Mouse (Mus musculus): ENCODE results near the gene Gripap1.
"Not testable (repeated sequence)": the region's sequence is repeated elsewhere in the genome, so short reads cannot be mapped to it uniquely, and the experiment has no call there.

The Gripap1 gene

DNA sequence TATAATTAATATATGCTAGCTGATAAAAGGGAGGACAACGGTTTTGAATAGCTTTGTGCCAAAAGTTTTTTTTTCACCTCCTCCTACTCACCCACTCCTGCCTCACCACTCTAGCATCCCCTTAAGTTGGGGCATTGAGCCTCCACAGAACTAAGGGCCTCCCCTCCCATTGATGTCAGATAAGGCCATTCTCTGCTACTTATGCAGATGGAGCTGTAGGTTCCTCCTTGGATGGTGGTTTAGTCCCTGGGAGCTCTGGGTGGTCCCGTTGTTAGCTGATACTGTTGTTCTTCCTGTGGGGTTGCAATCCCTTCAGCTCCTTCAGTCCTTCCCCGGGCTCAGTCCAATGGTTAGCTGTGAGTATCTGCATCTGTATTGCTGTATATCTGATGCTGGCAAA lies 10.3 kb upstream of the Gripap1 start:
- DNase-seq = no peak

DNA sequence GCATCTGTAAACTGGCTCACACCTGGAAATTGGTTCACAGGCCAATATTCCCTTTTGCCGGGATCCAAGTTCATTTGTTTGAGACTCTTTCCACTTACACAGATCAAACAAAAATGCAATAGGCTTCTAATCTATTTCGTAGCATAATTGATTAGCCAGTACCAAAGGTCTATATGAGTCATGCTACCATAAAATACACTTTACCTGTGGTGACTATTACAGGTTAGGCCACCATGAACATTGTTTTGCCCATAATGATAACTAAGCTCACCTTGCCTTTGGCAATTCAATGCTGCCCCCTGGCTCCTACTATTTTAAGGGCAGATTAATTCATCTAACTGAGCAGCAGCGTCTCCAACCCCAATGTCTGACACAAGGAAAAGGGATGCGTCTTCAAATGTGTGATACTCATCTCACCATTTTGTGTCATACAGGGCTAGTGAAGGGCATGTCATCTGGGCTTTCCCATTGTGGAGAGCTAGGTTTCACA lies 6.9 kb upstream of the Gripap1 start:
- no peak for DNase-seq

DNA sequence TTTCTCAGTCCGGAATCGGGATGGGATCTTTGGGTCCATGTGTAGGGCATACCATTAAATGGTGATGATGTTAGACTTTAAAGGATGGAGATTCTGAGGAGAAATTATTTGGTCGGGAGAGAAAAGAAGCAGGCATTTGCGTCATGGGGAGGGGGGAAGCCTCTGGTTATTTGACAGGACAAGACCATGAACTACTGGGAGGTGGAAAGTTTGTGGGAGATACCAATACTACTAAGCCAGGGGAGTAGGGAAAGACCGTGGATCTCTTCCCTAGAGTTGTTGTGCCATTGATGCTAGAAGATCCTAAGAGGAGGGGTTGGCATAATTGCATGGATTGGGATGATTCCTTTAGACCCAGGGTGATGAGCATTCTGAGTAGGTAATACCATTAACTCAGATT lies 744 bp downstream of the Gripap1 start:
- no peak for DNase-seq

DNA sequence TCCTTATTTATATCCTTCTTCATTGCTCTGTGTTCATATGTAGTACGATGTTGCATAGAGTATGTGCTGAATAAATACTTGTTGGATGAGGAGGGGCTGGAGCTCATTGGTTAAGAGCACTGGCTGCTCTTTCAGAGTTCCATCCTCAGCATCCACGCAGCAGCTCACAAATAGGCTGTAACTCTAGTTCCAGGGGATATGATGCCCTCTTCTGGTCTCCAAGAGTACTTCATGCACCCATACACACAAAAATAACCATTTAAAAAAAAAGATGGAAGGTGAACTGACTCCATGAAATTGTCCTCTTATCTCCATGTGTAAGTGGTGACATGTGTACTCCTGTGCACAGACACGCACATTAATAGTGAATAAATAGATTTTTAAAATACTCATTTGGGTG lies 3.8 kb downstream of the Gripap1 start:
- peak; percentile 2 for DNase-seq

DNA sequence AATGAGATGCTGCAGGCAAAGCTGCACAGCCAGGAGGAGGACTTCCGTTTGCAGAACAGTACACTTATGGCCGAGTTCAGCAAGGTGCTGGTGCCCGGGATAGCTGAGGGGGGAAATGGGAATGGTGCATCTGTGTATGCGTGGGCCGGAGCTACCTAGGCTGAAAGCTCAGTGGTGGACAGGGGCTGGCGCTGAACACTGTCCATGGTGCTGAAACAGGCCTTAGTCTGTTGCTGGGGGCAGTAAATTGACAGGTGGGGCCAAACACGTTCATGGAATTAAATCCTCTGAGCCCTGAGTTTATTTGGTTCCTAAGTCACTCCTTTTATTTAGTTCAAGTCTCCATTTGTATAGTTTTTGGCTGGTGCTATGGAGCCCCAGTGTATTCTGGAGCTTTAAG lies 5.5 kb downstream of the Gripap1 start:
- peak; percentile 13 for DNase-seq

DNA sequence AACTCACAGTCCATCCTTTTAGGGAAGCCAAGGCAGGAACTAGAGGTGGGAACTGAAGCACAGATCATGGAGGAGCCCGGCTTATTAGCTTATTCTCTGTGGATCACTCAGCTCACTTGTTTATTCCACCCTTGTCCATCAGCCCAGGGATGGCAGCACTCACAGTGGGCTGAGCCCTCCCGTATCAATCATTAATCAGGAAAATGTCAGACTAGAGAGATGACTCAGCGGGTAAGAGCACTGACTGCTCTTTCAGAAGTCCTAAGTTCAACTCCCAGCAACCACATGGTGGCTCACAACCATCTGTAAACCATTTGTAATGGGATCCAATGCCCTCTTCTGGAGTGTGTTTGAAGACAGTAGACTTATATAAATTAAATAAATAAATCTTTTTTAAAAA lies 7.8 kb downstream of the Gripap1 start:
- DNase-seq = no peak

DNA sequence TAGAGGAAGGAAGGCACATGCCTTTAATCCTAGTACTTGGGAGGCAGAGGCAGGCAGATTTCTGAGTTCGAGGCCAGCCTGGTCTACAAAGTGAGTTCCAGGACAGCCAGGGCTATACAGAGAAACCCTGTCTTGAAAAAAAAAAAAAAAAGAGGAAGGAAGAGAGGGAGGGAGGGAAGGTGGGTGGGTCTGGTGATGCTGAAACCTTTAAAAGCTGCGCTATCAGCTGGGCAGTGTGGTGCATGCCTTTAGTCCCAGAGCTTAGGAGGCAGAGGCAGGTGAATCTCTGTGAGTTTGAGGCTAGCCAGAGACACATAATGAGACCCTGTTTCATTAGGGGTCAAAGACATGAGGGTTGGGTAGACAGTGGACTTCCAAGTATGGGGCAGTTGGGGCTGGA lies 12.6 kb downstream of the Gripap1 start:
- not testable (repeated sequence) for DNase-seq

DNA sequence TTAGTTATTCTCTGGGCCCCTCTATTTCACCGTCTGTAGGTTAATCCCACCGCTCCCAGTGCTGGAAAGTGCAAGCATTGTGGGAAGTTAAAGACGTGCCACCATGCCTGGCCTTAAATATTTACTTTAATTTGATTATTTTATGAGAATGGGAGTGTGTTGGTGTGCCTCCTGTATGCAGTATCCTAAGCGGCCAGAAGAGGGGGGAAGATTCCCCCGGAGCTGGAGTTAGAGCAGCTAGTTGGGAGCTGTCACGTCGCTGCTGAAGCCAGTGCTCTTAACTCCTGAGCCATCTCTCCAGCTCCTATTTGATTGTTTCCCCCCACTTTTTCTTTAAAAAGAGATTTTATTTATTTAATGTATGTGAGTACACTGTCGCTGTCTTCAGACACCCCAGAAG lies 25.5 kb downstream of the Gripap1 start:
- DNase-seq = peak; percentile 26

DNA sequence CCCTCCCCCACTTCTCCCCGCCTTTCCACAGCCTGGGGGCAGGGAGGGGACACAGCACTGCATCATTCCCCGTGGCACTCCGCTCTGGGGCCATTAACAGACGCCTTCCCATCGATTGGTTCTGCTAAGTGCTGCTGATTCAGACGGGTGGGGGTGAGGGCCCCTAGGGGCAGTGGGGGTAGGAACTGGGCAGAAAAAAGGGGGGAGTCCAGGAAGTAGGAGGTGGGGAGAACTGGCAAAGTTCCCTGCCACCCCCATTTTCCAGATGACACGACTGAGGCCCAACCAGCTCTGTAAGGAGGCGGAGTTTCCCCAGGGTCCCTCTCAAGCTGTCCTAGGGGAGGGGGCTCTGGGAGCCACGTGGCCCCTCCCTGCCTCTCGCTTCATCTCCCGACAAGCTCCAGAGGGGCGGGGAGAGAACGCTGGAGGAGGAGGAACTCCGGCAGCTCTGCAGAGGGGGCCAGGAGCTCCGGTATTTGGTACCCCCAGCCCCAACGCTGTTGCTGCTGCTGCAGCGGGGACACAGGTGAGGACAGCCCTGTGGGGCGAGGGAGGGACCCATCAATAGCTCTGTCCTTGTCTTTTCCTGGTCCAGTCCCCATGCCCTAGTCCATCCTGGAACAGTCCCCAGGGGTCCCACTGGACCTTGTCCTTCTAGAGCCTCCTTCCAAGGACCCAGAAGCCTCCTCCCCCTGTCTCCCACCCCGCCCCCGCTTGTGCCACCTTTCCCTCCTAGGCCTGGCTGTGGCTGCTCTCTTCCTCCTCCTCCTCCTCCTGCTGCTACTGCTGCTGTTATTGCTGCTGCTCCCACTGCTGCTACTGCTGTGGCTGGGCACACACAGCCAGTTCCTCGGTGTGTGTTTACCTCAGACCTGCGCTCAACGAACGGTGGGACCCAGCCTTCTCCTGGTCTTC lies 32.6 kb downstream of the Gripap1 start, which contains the start of gene Kcnd1:
Gene Kcnd1, plus strand, starts transcription at position 425 of the 915 bp plus-strand sequence.
- DNase-seq = no peak

DNA sequence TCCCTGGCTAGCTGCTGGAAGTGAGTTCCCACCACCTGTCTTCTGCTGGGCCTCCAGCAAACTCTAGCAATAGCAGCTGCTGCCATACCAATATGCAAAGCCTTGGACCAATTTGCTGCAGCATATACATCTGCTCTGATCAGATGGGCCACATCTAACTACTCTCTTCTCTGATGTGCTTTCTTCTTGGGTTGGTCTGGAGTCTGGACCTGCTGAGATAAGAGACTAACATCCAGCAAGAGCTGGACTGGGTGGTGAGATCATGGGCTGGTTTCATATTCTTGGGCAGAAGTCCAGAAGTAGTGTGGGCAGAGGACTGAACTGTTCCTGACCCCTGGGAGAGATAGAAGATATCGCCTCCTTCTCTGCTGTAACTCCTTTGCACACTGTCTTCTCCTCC lies 47.6 kb downstream of the Gripap1 start:
- DNase-seq = no peak

DNA sequence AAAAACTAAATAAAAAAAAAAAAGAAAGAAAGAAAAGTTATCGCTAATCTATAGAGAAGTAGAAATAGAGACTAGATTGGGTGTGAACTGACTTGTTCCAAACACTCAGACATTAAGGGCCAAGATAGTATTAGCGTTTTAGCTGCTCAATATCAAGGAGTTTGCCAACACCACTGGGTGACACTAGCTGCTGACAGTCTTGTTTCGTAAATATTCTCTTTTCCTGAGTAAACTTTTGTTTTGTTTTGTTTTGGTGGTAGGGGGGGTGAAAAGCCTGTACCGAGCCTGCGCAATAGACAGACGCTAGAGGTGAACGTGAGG lies 51.2 kb downstream of the Gripap1 start:
- no peak for DNase-seq

DNA sequence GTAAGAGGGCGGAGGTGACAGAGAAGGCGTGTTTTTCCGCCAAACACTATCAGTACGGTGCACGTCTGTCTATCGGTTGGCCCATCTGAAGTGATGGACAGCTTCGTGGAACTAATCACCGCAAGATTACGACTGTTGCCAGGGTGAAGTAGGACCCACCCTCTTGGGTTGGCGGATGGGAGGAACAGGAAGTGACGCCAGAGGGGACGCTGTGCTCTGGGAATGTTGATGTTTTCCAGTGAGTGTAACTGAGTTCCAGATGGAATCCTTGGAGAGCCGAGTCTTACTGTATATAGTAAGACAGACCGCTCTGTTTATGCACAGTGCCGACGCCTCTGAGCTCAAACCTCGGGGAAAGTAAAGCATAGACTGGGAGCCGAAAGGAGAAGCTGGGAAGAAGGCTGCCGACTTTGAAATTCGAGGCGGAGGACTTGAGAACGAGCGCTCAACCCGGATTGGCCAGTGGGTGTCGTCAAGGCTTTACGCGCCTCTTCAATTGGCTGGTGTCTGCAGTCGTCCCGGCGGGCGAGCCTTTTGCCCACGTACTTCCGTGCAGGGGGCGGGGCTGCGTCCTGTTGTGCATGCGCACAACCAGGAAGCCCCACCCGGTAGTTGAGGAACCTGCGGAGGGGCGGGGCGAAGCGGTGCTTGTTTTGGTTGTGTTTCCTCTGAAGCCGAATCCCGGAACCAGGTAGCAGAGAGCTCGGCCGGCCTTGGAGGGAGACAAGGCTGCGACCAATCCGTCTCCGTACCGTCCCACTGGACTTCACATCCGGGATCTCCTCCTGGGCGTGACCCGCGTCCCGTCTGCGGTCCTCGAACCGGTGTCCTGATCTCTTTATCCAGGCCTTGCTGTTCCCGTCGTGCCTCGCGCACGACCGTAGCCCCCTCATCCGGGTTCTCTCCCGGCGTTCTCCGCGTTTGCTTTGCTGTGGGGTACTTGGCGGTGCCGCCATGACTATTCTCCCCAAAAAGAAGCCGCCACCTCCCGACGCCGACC lies 51.9 kb downstream of the Gripap1 start, which contains the start of gene Otud5:
Gene Otud5, plus strand, starts transcription at position 202 of the 1,000 bp plus-strand sequence.
- peak; percentile 94 for DNase-seq

DNA sequence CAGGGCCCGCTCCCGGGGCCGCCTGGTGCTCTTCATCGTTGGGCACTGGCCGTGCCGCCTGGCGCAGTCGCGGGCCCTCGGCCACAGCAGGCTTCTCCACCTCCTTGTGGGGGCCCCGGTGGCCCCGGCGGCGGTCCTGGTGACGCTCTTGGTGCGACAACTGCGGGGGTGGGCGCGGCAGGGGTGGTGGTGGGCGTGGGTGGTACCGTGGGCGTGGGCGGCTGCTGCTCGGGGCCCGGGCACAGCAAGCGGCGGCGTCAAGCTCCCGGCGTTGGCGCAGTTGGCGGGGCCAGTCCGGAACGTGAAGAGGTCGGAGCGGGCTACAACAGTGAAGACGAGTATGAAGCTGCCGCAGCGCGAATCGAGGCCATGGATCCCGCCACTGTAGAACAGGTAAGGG lies 52.8 kb downstream of the Gripap1 start:
- peak; percentile 23 for DNase-seq

DNA sequence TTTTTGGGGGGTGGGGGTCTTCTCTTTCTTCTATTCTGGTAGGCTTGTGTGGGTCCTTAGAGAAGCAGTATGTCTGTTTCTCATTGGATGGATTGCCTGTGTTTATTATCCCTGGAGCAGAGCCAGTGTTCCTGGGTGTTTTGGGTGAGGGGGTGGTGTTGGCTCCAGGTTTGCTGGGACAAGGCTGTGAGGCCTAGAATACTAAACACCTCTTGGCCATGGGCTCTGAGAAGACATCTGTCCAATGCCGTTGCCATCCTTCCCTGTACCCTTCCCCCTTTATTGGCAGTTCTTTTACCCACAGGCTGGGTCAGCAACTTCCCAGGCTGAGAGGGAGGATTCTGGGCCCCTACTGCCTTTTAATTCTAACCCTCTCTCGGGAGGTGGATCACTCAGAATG lies 58.3 kb downstream of the Gripap1 start:
- no peak for DNase-seq

DNA sequence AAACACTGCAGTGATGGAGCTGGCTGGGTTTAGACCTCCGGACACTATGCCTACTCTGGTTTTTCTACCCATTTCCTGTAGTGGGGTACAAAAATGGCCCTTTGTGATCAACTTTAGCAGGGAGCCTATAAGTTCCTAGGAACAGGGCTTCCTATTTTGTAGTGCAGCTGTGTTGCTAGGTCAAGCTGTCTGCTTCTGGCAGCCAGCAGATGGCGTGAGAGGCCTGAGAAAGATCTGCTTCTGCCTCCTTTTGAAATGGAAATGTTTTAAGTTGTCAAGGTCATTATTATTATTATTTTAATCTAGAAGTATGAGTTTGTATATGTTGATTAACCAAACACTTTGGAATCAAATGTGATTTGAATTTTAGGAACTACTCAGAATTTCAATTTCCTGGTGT lies 65.0 kb downstream of the Gripap1 start:
- DNase-seq = peak; percentile 44

DNA sequence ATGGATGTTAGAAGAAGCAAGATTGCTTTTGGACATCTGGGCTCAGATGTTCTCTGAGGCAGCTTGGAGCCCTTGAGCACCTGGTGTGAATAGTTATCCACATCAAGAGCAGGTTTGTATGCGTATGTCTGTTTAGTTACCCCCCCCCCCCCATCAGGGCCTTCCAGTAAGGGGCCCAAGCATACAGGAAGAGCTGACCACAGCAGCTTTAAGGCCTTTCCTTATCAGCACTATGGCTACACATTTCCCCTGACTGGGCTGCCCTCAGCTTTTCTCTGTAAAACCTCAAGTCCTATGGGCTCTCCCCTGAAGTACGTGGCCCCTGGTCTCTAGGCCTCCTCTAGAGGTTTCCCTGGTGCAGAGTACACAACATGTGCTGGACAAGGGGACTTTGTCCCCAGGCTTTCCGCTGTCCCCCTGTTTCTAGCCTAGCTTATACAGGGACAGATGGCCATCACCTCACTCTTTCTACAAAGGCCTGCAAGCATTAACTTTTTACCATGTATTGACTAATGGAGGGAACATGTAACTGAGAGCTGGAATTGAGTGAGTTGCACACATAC lies 69.7 kb downstream of the Gripap1 start:
- no peak for DNase-seq

DNA sequence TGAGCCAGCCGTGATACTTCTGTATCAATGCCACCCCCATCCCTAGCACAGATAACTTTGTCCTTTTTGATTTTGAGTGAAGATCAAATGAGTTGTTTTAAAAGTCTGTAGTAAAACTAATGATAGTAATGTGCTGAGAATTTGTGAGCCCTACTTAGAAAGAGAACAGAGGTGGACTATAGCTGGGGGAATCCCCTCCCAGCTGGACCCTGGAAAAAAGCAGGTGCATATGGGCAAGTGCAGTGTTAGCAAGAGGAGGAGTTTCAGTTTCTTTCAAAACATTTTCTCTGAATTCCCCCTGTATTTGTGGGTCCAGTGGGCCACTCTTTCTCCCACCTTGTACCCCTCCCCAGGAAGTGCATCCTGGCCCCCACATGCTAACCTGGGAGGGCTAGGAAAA lies 73.6 kb downstream of the Gripap1 start:
- DNase-seq = no peak

DNA sequence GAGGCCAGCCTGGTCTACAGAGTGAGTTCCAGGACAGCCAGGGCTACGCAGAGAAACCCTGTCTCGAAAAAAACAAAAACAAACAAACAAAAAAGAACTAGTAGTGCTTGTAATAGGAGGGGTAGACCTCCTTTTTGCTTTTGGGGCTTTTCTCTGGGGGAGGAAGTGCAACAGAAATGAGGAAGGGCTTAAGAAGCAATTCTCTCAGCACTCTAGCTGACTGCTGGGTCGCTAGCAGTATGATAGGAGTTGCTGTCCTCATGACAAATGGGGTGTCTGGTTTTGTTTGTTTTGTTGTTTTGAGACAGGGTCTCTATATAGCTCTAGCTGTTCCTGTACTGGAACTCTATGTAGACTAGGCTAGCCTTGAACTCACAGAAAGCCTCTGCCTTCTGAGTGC lies 75.0 kb downstream of the Gripap1 start:
- DNase-seq = no peak

DNA sequence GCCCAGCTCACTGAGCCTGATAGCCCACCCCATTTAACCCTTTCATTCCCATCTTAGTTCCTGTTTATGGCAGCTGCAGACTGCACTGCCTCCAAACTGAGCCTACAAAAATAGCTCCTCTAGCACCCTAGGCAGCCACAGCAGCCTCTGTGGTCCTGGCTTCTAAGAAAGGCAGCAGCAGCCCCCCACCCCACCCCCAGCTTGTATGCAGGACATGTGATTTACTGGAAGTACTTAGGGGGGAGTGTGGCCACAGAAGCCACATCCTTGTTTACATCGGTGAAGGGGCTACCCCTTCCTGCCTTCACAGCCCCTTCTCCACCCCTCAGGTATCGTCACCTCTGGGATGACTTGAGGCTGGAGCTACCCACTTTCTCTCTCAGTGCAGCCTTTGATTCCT lies 75.8 kb downstream of the Gripap1 start:
- peak; percentile 23 for DNase-seq

DNA sequence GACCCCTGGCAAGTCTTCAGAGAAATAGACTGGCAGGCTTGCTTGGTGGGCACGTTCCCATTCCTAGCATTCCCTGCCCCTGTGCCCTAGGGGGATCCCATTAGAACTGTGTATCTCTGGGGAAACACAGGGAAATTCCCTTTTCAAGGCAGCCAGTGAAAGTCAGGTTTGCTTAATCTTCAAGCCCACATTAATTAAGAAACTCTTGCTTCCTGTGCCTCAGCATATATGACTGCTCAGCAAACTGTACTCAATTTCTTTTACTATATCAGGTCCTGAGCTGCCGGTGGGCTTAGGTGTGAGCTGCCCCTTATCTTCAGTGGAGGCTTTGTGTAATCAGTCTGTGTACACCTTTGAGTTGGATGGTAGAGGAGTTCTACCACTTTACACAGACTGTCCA lies 76.2 kb downstream of the Gripap1 start:
- no peak for DNase-seq

DNA sequence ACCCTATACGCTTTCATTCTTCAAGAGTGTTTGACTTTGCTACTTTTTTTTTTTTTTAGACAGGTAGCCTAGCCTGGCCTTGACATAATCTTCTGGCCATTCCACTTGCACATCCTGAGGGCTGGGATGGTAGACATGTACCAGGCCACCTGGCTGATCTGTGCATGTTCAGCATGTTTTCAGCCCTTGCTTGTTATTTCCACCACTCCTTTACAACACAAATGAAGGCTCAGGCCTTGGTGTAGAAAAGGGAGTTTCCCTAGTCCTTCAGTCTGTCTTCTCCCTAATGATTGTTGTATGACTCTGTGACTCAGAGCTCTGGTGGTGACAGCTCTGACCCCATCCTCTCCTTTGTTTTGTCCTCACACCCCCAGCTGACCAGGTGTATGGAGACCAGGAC lies 77.6 kb downstream of the Gripap1 start:
- no peak for DNase-seq

DNA sequence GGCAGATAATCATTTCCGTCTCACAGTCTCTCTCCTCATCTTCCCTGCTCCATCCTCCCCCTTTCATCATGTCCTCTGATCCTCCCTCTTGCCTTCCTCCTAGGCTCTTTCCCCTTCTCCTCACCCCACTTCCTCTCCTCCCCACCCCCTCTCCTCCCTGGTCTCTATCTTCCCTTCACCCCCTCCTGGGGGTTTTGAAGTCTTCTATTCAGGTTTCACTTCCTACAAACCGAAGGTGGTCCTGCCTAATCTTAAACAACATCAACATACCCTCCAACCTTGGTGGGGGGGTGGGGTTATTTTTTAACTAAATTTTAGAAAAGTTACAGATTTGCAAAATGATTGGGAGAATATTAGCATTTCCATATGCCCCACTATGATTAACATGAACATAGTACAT lies 78.9 kb downstream of the Gripap1 start:
- no peak for DNase-seq

DNA sequence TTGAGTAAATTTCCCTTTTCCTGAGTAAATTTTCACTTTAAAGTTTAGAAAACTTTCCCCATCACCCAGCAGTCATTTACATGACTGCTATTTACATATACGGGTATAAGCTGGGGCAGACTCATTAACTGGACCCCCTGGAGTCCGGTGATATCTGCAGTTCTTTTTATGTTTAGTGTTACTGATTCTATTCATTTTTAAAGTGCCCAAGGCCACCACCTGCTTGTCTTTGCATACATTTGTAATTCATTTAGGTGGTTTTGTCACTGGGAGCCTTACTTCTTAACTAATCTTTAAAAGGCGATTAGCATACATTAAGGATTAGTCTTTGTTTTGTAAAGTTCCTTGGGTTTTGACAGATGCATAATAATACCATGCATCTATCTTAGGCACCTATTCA lies 80.3 kb downstream of the Gripap1 start:
- no peak for DNase-seq
